ENCODE assay signal across 18 mouse cellular contexts in genomic region chr12:102456467-102457193, GRCm38 (mm10). TPM values are rescaled to one million over a fixed set of nuclear protein-coding genes. Genes with fewer than 3 reads are reported as not detected.
DNase-seq lines count a peak whose midpoint lies in the region; ATAC-seq and TF ChIP-seq lines count a peak whose summit lies in the region.
"Had no signal": no experiment of that assay in that cellular context is flagged by ENCODE, and none has a peak within 500 bp of the region (broad histone marks: within the 10 kb centered on the region; RNA-seq: fewer than 3 reads in every experiment).

No protein-coding gene starts in this region.

- no peaks in the 10 kb centered on the region for H3K9me3 ChIP-seq in intestine, embryonic 14.5 days (ENCODE audit: control insufficient read depth, low read length)
- no peaks in the 10 kb centered on the region for H3K9me3 ChIP-seq in intestine, embryonic 15.5 days
- no peaks in the 10 kb centered on the region for H3K9me3 ChIP-seq in kidney, embryonic 16.5 days (ENCODE audit: low read length)
- H3K9me3 ChIP-seq: embryonic facial prominence, embryonic 12.5 days; heart, embryonic 13.5 days; lung, embryonic 15.5 days; midbrain, embryonic 15.5 days had no signal

- peak overlapping the region; percentile 4; the same call in 1 of the 2 replicates for H3K27ac ChIP-seq in intestine, embryonic 14.5 days (ENCODE audit: low read depth)
- H3K27ac ChIP-seq in intestine, embryonic 15.5 days, result no peak overlapping the region
- H3K27ac ChIP-seq in cerebellum, adult 2 months (ENCODE audit: insufficient read depth, low read length), result no peak overlapping the region
- no peak overlapping the region for H3K27ac ChIP-seq in kidney, embryonic 16.5 days (ENCODE audit: low read length)
- H3K27ac ChIP-seq: embryonic facial prominence, embryonic 12.5 days; heart, embryonic 13.5 days; lung, embryonic 15.5 days; midbrain, embryonic 15.5 days had no signal

- no peak for DNase-seq in intestine, embryonic 14.5 days (ENCODE audit: low spot score)
- peak; percentile 54 for DNase-seq in 416B (ENCODE audit: low read depth)
- no peak for DNase-seq in cerebellum, adult 2 months
- DNase-seq in cerebellum, postnatal 10 days, result no peak
- DNase-seq: cerebellum, adult 11-12 months; heart, postnatal 36 days; thymus, adult 18-20 months had no signal

- no peak for ATAC-seq in intestine, embryonic 14.5 days (replicated peaks; ENCODE audit: low FRiP score, low TSS enrichment, low read depth)
- no peak for ATAC-seq in intestine, embryonic 15.5 days
- peak; percentile 83 for ATAC-seq in activated CD4-positive, CD25-positive, alpha-beta regulatory T cell, adult 4 months
- peak; percentile 31 for ATAC-seq in megakaryocyte, adult 5-6 weeks (ENCODE audit: poor library complexity, severe bottlenecking)
- no peak for ATAC-seq in kidney, embryonic 16.5 days (ENCODE audit: low FRiP score, low TSS enrichment)
- ATAC-seq: forebrain, embryonic 16.5 days; hindbrain, embryonic 16.5 days; midbrain, embryonic 15.5 days had no signal

- no peak overlapping the region for H3K4me2 ChIP-seq in intestine, embryonic 14.5 days (ENCODE audit: low read length)
- no peak overlapping the region for H3K4me2 ChIP-seq in intestine, embryonic 15.5 days (replicated peaks)
- no peak overlapping the region for H3K4me2 ChIP-seq in kidney, embryonic 16.5 days (replicated peaks; ENCODE audit: low read depth, low read length)
- H3K4me2 ChIP-seq: embryonic facial prominence, embryonic 12.5 days; heart, embryonic 13.5 days; liver, embryonic 11.5 days; lung, embryonic 15.5 days; midbrain, embryonic 15.5 days had no signal

- no peak overlapping the region for H3K4me3 ChIP-seq in intestine, embryonic 14.5 days (ENCODE audit: low read depth, low read length)
- no peak overlapping the region for H3K4me3 ChIP-seq in intestine, embryonic 15.5 days (replicated peaks)
- H3K4me3 ChIP-seq in cerebellum, adult 2 months (replicated peaks; ENCODE audit: insufficient read depth, low read depth, low read length), result no peak overlapping the region
- H3K4me3 ChIP-seq in kidney, embryonic 16.5 days (ENCODE audit: low read length), result no peak overlapping the region
- H3K4me3 ChIP-seq: embryonic facial prominence, embryonic 12.5 days; heart, embryonic 13.5 days; lung, embryonic 15.5 days; midbrain, embryonic 15.5 days had no signal

- WGBS in intestine, embryonic 14.5 days, result 51% methylated on average over 7 of the region's 7 CpGs
- WGBS in intestine, embryonic 15.5 days, result 47% methylated on average over 7 of the region's 7 CpGs
- 70% methylated on average over 7 of the region's 7 CpGs for WGBS in cerebellum, adult 2 months
- 70% methylated on average over 7 of the region's 7 CpGs for WGBS in kidney, embryonic 16.5 days

- no peak for TF ChIP-seq POLR2A in cerebellum, adult 2 months (IDR thresholded peaks at IDR 0.05; ENCODE audit: borderline replicate concordance, insufficient read depth, low read length)

- no peaks in the 10 kb centered on the region for H3K27me3 ChIP-seq in intestine, embryonic 14.5 days (replicated peaks; ENCODE audit: control insufficient read depth, insufficient read depth, low read length)
- no peaks in the 10 kb centered on the region for H3K27me3 ChIP-seq in intestine, embryonic 15.5 days (replicated peaks)
- H3K27me3 ChIP-seq in cerebellum, adult 2 months (ENCODE audit: control insufficient read depth, insufficient read depth, low read length), result no peaks in the 10 kb centered on the region
- no peaks in the 10 kb centered on the region for H3K27me3 ChIP-seq in kidney, embryonic 16.5 days (ENCODE audit: insufficient read depth, low read length)
- H3K27me3 ChIP-seq: embryonic facial prominence, embryonic 12.5 days; heart, embryonic 13.5 days; lung, embryonic 15.5 days; midbrain, embryonic 15.5 days had no signal

- H3K4me1 ChIP-seq in intestine, embryonic 14.5 days (replicated peaks; ENCODE audit: control insufficient read depth, insufficient read depth, low read length), result no peaks in the 10 kb centered on the region
- no peaks in the 10 kb centered on the region for H3K4me1 ChIP-seq in intestine, embryonic 15.5 days (replicated peaks)
- no peaks in the 10 kb centered on the region for H3K4me1 ChIP-seq in cerebellum, adult 2 months (ENCODE audit: control insufficient read depth, insufficient read depth, low read length)
- no peaks in the 10 kb centered on the region for H3K4me1 ChIP-seq in kidney, embryonic 16.5 days (ENCODE audit: insufficient read depth, low read length)
- H3K4me1 ChIP-seq: embryonic facial prominence, embryonic 12.5 days; lung, embryonic 15.5 days; midbrain, embryonic 15.5 days had no signal

- no peak for TF ChIP-seq CTCF in cerebellum, adult 2 months (IDR thresholded peaks at IDR 0.05; ENCODE audit: borderline replicate concordance, insufficient read depth, low read depth, low read length)

- H3K9ac ChIP-seq in intestine, embryonic 14.5 days (ENCODE audit: low read length), result no peak overlapping the region
- H3K9ac ChIP-seq in intestine, embryonic 15.5 days, result no peak overlapping the region
- H3K9ac ChIP-seq in kidney, embryonic 16.5 days (replicated peaks; ENCODE audit: low read length), result no peak overlapping the region
- H3K9ac ChIP-seq: embryonic facial prominence, embryonic 12.5 days; heart, embryonic 13.5 days; lung, embryonic 15.5 days; midbrain, embryonic 15.5 days had no signal

- H3K36me3 ChIP-seq in intestine, embryonic 14.5 days (ENCODE audit: control insufficient read depth, insufficient read depth, low read length), result no peaks in the 10 kb centered on the region
- H3K36me3 ChIP-seq in intestine, embryonic 15.5 days, result no peaks in the 10 kb centered on the region
- H3K36me3 ChIP-seq in kidney, embryonic 16.5 days (ENCODE audit: insufficient read depth, low read length), result no peaks in the 10 kb centered on the region
- H3K36me3 ChIP-seq: embryonic facial prominence, embryonic 12.5 days; heart, embryonic 13.5 days; lung, embryonic 15.5 days; midbrain, embryonic 15.5 days had no signal

RNA-seq across cellular contexts. Expression of gene Golga5, which starts 12.3 kb away (rescaled TPM):
- 31.5 and 35.2 TPM in 2 replicates for polyA plus RNA-seq in intestine, embryonic 14.5 days (2014; fragmentation: Nextera tagmentation; extraction: Ambion mirVana)
- 30.0 and 33.1 TPM in 2 replicates for polyA plus RNA-seq in intestine, embryonic 15.5 days (2015; fragmentation: Nextera tagmentation; extraction: Ambion mirVana)
- 10 to 100 TPM; 27.5 to 27.9 TPM for polyA plus RNA-seq in activated CD4-positive, CD25-positive, alpha-beta regulatory T cell, adult 4 months (2017; shearing (Covaris generic))
- total RNA-seq in megakaryocyte, adult 5-6 weeks (2015), result 24.1 and 26.3 TPM in 2 replicates
- total RNA-seq in megakaryocyte, adult 5-6 weeks (2017), result 67.6 and 87.1 TPM in 2 replicates
- 27.4 and 28.4 TPM in 2 replicates for polyA plus RNA-seq in cerebellum, adult 2 months (2012; rRNA removed)
- polyA plus RNA-seq in kidney, embryonic 16.5 days (2015; fragmentation: Nextera tagmentation; extraction: Ambion mirVana), result 35.6 and 37.8 TPM in 2 replicates

RNA-seq across cellular contexts. Expression of gene Lgmn, which starts 17.0 kb away (rescaled TPM):
- polyA plus RNA-seq in intestine, embryonic 14.5 days (2014; fragmentation: Nextera tagmentation; extraction: Ambion mirVana), result 79.6 and 82.7 TPM in 2 replicates
- 81.0 and 84.1 TPM in 2 replicates for polyA plus RNA-seq in intestine, embryonic 15.5 days (2015; fragmentation: Nextera tagmentation; extraction: Ambion mirVana)
- polyA plus RNA-seq in activated CD4-positive, CD25-positive, alpha-beta regulatory T cell, adult 4 months (2017; shearing (Covaris generic)), result 10 to 100 TPM; 31.0 to 34.5 TPM
- total RNA-seq in megakaryocyte, adult 5-6 weeks (2015), result 37.6 and 39.2 TPM in 2 replicates
- total RNA-seq in megakaryocyte, adult 5-6 weeks (2017), result 28.7 and 33.0 TPM in 2 replicates
- 139 and 150 TPM in 2 replicates for polyA plus RNA-seq in cerebellum, adult 2 months (2012; rRNA removed)
- polyA plus RNA-seq in kidney, embryonic 16.5 days (2015; fragmentation: Nextera tagmentation; extraction: Ambion mirVana), result 153 and 175 TPM in 2 replicates

Comparison
In these comparisons a context has a peak if more than half of its experiments do, and no peak if none do; other contexts are left out.
1. ATAC-seq: peak in activated CD4-positive, CD25-positive, alpha-beta regulatory T cell, adult 4 months (single experiment) and megakaryocyte, adult 5-6 weeks (single experiment); none in intestine, embryonic 14.5 days (single experiment), intestine, embryonic 15.5 days (single experiment) and kidney, embryonic 16.5 days (single experiment).